8 mouse cellular contexts compared by ENCODE assay signal in the genomic region with DNA sequence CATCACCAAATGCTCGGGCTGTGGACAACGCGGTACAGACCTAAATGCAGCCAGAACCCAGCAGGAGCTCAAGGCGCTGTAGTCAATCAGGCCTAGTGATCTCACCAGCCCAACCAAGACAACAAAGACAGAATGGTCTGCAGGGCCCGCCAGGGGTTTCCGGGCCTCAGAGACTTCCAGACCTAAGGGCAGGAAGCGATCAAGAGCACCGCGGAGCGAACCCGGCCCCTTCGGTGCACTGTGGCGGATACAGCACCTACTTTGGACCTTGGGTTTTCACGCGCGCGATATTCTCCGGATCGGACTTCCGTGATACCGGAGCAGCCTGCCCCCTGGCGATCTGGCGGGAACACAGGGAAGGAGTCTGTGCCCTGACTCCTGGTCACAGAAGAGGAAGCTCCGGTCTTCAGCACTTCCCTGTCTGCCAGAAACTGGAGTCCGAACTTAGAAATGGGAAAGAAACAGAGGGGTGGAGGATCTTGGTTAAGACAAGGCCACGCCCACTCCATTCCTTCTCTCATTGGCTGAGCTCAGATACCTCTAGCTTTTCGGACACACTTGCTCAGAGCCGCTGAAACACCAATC. TPM values are rescaled to one million over a fixed set of nuclear protein-coding genes. Genes with fewer than 3 reads are reported as not detected.
DNase-seq lines count a peak whose midpoint lies in the region; ATAC-seq and TF ChIP-seq lines count a peak whose summit lies in the region.

A gene (minus strand): TSS at position 439 of the 585 bp plus-strand sequence.

- DNase-seq in gastrocnemius, adult 8-10 months (ENCODE audit: low spot score in 2 of 2), result peak; percentile 42 to 53
- DNase-seq in hindbrain, postnatal 0 days (ENCODE audit: low spot score), result peak; percentile 85
- peak; percentile 30 to 39 for DNase-seq in left cerebral cortex, adult 8-10 months (ENCODE audit: low spot score in 2 of 2)
- peak; percentile 53 for DNase-seq in right cerebral cortex, adult 18-20 months
- DNase-seq in urinary bladder, adult 2 months (ENCODE audit: low spot score), result peak; percentile 54

- H3K4me1 ChIP-seq in hindbrain, postnatal 0 days (ENCODE audit: insufficient read depth, low read length), result no peaks in the 10 kb centered on the region

- H3K36me3 ChIP-seq in hindbrain, postnatal 0 days (ENCODE audit: insufficient read depth, low read length), result no peaks in the 10 kb centered on the region; the same call in 1 of the 2 replicates

- no peaks in the 10 kb centered on the region for H3K27me3 ChIP-seq in hindbrain, postnatal 0 days (ENCODE audit: insufficient read depth, low read length)

- H3K27ac ChIP-seq in hindbrain, postnatal 0 days, result peak within 1 kb of the TSS; percentile 86

- peak within 1 kb of the TSS; percentile 60 for H3K4me3 ChIP-seq in hindbrain, postnatal 0 days (ENCODE audit: low read length)

- peak; percentile 67 for TF ChIP-seq CTCF in hindbrain, postnatal 0 days (IDR thresholded peaks at IDR 0.05; ENCODE audit: low read depth)

- H3K9me3 ChIP-seq in hindbrain, postnatal 0 days (ENCODE audit: low read length), result no peaks in the 10 kb centered on the region

- peak within 1 kb of the TSS; percentile 79 for H3K4me2 ChIP-seq in hindbrain, postnatal 0 days (ENCODE audit: low read depth, low read length)

- WGBS in hindbrain, postnatal 0 days, result under 1% methylated on average over 28 of the region's 28 CpGs

- H3K9ac ChIP-seq in hindbrain, postnatal 0 days (replicated peaks; ENCODE audit: low read length), result peak within 1 kb of the TSS; percentile 74

- peak; percentile 76 for ATAC-seq in activated CD4-positive, CD25-positive, alpha-beta regulatory T cell, adult 4 months
- ATAC-seq in common myeloid progenitor, adult 5-6 weeks (replicated peaks; ENCODE audit: low read depth, poor library complexity, severe bottlenecking), result peak; percentile 85
- peak; percentile 84 for ATAC-seq in hindbrain, postnatal 0 days
- ATAC-seq in megakaryocyte, adult 5-6 weeks (ENCODE audit: poor library complexity, severe bottlenecking), result peak; percentile 91

RNA-seq across cellular contexts. Expression of the gene that starts here (rescaled TPM):
- 10 to 100 TPM; 14.1 to 17.1 TPM for polyA plus RNA-seq in activated CD4-positive, CD25-positive, alpha-beta regulatory T cell, adult 4 months (2017; shearing (Covaris generic))
- total RNA-seq in common myeloid progenitor, adult 5-6 weeks (2017), result 9.6 and 18.5 TPM in 2 replicates
- total RNA-seq in gastrocnemius, adult 8-10 months (2022), result 1 to 10 TPM; 2.5 to 3.3 (median 2.9) TPM
- total RNA-seq in hindbrain, postnatal 0 days (2014; rRNA removed), result 12.0 and 19.1 TPM in 2 replicates
- 6.5 and 6.6 TPM in 2 replicates for polyA plus RNA-seq in hindbrain, postnatal 0 days (2015; fragmentation: Nextera tagmentation; extraction: Ambion mirVana)
- total RNA-seq in left cerebral cortex, adult 8-10 months (2022), result 1 to 10 TPM; 3.9 to 5.7 (median 4.5) TPM
- total RNA-seq in megakaryocyte, adult 5-6 weeks (2015), result 8.3 and 9.6 TPM in 2 replicates
- 11.7 and 12.7 TPM in 2 replicates for total RNA-seq in megakaryocyte, adult 5-6 weeks (2017)
- 15.1 and 16.0 TPM in 2 replicates for polyA plus RNA-seq in urinary bladder, adult 2 months (2012; rRNA removed)

Comparison
In these comparisons a context has a peak if more than half of its experiments do, and no peak if none do; other contexts are left out.
1. Peak in every context shown above with its lines: DNase-seq, ATAC-seq, H3K4me3 ChIP-seq and H3K27ac ChIP-seq.
2. DNase-seq: peak in every context shown above with its lines; median percentile 85 in hindbrain, postnatal 0 days; 54 in urinary bladder, adult 2 months; 53 in right cerebral cortex, adult 18-20 months; 48 in gastrocnemius, adult 8-10 months; 34 in left cerebral cortex, adult 8-10 months.